Mouse (Mus musculus): ENCODE measurements at regions not wholly inside any gene's neighbourhood (a gene's known extent, or its start where the extent isn't known, plus 50 kb on each side); places are given as distances from the start of the nearest gene placed in this dataset.
A peak's percentile ranks its signal among the peaks of the same experiment; 100 is the strongest.

DNA sequence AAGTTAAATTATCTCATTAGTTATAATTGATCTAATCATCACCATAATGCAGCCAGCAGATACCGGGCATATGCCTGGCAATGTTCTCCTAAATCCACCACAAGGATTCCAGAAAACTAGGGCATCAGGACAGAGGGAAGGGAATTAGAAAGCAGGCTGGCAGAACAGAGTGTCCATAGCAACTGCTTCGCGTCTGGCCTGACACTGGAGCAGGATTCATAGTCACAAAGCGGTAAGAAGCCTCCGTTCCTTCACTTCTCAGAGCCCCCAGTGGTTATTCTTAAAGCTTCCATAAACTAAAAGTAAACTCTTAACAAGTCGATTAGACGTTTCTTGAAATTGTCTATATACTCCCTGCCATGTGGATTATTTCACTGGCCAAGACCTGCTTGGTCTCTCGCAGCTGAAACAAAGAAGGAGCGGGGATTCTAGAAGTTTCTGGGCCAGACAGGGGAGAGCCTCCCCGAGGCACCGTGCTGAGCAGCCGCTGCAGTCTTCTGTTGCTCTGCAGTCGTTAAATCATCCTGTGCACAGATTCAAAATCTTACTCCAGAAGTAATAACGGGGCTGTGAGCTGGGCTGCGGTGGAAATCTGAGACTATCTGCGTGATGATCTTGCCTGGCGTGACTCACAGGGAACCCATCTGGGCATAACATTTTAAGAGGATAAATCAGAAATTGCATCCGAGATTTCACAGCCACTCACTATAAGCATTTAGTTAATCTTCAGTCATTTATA is 144.2 kb upstream of the Map3k7 start:
- Histone ChIP-seq H3K4me1 (ENCODE audit: control insufficient read depth, insufficient read depth, low read length) (peaks cover 3% of the 10 kb centered on the region; the same call in 1 of the 2 replicates), H3K36me3 (ENCODE audit: control insufficient read depth, insufficient read depth, low read length) (no peaks in the 10 kb centered on the region), H3K79me2 (ENCODE audit: control insufficient read depth, insufficient read depth, low read length) (no peaks in the 10 kb centered on the region), H3K4me3 (ENCODE audit: insufficient read depth, low read depth, low read length) (no peak overlapping the region), H3K27me3 (ENCODE audit: control insufficient read depth, insufficient read depth, low read length) (no peaks in the 10 kb centered on the region), H3K27ac (replicated peaks; ENCODE audit: insufficient read depth, low read depth, low read length) (no peak overlapping the region), H3K9ac (ENCODE audit: low read depth, low read length) (no peak overlapping the region)
- WGBS, result 87% methylated on average over 18 of the region's 18 CpGs
- DNase-seq (ENCODE audit: extremely low read depth, low read depth, low spot score), result no peak
- TF ChIP-seq POLR2A (IDR thresholded peaks at IDR 0.05; ENCODE audit: extremely low read depth, insufficient read depth, low read length), result no peak
- no peak for TF ChIP-seq CTCF (IDR thresholded peaks at IDR 0.05; ENCODE audit: low read depth, low read length)

DNA sequence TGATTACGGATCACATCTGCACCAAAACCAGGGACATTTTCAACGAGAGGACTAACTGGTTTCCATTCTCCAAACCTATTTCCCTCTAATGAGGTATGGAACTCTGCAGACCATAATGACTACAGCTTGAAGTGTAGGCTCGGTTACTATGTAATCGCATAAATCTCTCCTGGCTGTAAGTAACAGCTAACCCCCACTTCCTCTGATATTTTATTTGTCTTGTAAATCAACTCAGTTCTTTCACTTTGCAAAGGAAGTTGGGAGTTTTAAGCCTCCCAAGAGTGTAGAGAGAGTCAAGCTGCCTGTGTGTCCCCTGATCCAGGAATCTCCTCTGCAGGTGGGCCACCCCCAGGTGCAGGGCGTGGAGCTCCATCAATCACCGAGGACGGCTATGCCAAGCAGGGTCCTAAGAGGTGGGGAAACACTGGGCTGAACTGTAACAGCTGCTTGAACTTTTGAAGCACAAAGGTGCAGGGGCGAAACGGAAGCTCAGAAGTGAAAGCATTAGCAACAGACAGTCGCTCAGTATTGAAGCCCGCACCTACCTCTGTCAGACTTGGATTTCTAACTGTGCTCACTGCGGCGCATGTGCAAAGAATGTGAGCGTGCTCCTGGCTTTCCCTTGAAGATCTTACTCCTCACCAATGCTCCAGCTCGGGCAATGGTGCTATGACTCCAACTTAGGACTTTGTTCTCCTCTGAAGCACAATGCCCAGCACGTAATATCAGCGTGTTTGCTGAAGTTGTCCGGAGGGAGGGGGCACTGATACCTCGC is 140.1 kb upstream of the Map3k7 start:
- no peak overlapping the region for H3K27ac ChIP-seq (replicated peaks; ENCODE audit: insufficient read depth, low read depth, low read length)
- no peaks in the 10 kb centered on the region for H3K36me3 ChIP-seq (ENCODE audit: control insufficient read depth, insufficient read depth, low read length)
- WGBS, result 38% methylated on average over 19 of the region's 19 CpGs
- H3K27me3 ChIP-seq (ENCODE audit: control insufficient read depth, insufficient read depth, low read length), result no peaks in the 10 kb centered on the region
- TF ChIP-seq POLR2A (IDR thresholded peaks at IDR 0.05; ENCODE audit: extremely low read depth, insufficient read depth, low read length) (no peak), CTCF (IDR thresholded peaks at IDR 0.05; ENCODE audit: low read depth, low read length) (no peak)
- H3K4me3 ChIP-seq (ENCODE audit: insufficient read depth, low read depth, low read length), result peak overlapping the region; percentile 1; the same call in 1 of the 2 replicates
- peaks cover 3% of the 10 kb centered on the region; the same call in 1 of the 2 replicates for H3K4me1 ChIP-seq (ENCODE audit: control insufficient read depth, insufficient read depth, low read length)
- H3K9ac ChIP-seq (ENCODE audit: low read depth, low read length), result no peak overlapping the region
- DNase-seq (ENCODE audit: extremely low read depth, low read depth, low spot score), result peak; percentile 12
- H3K79me2 ChIP-seq (ENCODE audit: control insufficient read depth, insufficient read depth, low read length), result no peaks in the 10 kb centered on the region

DNA sequence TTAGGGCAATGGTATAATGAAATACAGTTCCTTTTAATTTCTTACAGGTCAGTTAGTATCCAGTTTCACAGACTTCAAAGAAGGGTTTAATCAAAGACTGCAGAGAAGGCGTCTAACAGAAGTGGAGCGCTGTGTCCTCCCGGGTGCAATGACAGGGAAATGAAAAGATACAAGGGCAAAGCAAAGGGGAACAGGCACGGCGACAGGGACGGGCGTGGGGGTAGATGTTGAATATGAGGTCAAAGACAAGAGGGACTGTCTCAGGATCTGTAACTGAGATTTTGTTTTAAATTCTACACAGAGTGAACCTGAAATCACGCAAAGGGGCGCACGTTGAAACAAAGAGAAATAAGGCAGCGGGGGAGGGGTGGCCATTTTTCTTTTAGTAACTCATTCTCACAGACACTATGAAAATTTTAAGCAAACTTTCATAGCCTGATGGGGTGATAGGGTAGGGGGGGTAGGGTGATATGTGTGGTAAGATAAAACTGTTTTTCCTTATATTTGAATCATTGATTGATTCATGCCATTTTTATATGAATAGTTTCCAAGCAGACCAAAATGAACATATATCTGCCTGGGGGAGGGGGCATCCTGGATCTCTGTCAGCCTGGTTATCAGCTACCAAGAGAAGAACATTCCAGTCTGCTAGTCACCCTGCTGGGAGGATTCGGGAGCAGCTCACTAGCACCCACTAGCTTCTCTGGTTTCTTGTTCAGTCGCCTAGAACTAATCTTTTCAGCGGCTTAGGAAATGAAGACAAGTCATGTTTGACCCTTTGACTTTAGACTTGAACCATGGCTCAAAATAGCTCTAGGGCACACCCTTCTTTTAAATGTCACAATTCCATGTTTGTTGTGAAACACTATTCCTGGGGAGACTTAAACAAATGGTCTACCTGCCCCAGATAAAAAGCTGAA is 139.1 kb upstream of the Map3k7 start:
- no peak overlapping the region for H3K4me3 ChIP-seq (ENCODE audit: insufficient read depth, low read depth, low read length)
- WGBS, result 61% methylated on average over 14 of the region's 14 CpGs

DNA sequence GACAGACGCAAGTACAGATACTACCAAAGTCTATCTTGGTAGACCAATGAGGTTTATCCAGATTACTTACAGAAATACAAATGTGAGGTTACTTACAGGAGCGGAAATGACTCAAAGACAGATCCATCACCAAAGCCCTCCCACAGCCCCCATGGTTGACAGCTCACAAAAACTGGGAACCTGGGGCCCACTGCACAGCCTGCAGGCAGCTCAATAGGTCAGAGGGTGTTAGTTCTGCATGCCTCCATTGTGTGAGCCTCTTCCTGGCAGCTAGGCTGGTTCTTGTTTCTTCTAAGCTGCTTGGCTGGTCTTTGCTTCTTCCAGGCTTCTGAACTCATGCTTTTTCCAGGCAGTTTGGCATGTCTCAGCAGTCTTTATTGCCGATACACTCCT is 138.5 kb upstream of the Map3k7 start:
- 77% methylated on average over 3 of the region's 3 CpGs for WGBS
- Histone ChIP-seq H3K27me3 (ENCODE audit: control insufficient read depth, insufficient read depth, low read length) (no peaks in the 10 kb centered on the region), H3K79me2 (ENCODE audit: control insufficient read depth, insufficient read depth, low read length) (no peaks in the 10 kb centered on the region), H3K27ac (replicated peaks; ENCODE audit: insufficient read depth, low read depth, low read length) (no peak overlapping the region), H3K9ac (ENCODE audit: low read depth, low read length) (no peak overlapping the region), H3K4me1 (ENCODE audit: control insufficient read depth, insufficient read depth, low read length) (peaks cover 3% of the 10 kb centered on the region; the same call in 1 of the 2 replicates), H3K4me3 (ENCODE audit: insufficient read depth, low read depth, low read length) (no peak overlapping the region), H3K36me3 (ENCODE audit: control insufficient read depth, insufficient read depth, low read length) (no peaks in the 10 kb centered on the region)
- DNase-seq (ENCODE audit: extremely low read depth, low read depth, low spot score), result no peak
- no peak for TF ChIP-seq CTCF (IDR thresholded peaks at IDR 0.05; ENCODE audit: low read depth, low read length)
- TF ChIP-seq POLR2A (IDR thresholded peaks at IDR 0.05; ENCODE audit: extremely low read depth, insufficient read depth, low read length), result no peak

More for the DNA sequence above, 139.1 kb upstream of the Map3k7 start:
- H3K36me3 ChIP-seq (ENCODE audit: control insufficient read depth, insufficient read depth, low read length), result no peaks in the 10 kb centered on the region
- H3K27ac ChIP-seq (replicated peaks; ENCODE audit: insufficient read depth, low read depth, low read length), result no peak overlapping the region
- no peak for TF ChIP-seq POLR2A (IDR thresholded peaks at IDR 0.05; ENCODE audit: extremely low read depth, insufficient read depth, low read length)
- no peak for TF ChIP-seq CTCF (IDR thresholded peaks at IDR 0.05; ENCODE audit: low read depth, low read length)
- peak; percentile 36 for DNase-seq (ENCODE audit: extremely low read depth, low read depth, low spot score)
- no peaks in the 10 kb centered on the region for H3K79me2 ChIP-seq (ENCODE audit: control insufficient read depth, insufficient read depth, low read length)
- H3K4me1 ChIP-seq (ENCODE audit: control insufficient read depth, insufficient read depth, low read length), result peaks cover 3% of the 10 kb centered on the region; the same call in 1 of the 2 replicates
- no peaks in the 10 kb centered on the region for H3K27me3 ChIP-seq (ENCODE audit: control insufficient read depth, insufficient read depth, low read length)
- H3K9ac ChIP-seq (ENCODE audit: low read depth, low read length), result no peak overlapping the region

DNA sequence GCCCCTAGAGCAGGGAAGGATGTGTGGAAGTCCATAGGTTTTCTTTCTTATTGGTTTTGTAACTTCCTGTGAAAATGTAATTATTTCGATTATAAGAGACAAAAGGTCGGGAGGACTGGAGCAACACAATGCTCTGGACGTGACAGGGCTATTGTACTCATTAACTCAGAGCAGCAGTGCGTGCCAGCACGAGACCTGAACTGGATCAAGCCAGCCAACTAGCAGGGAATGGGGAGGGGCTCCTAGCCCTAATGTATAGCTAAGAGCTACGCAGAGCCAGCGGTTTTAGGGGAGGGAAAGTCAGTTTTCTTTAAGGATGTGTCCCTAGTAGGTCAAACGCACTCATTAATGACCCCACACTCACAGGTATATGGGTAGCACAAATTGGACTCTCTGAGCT is 137.2 kb upstream of the Map3k7 start:
- Histone ChIP-seq H3K79me2 (ENCODE audit: control insufficient read depth, insufficient read depth, low read length) (no peaks in the 10 kb centered on the region), H3K4me3 (ENCODE audit: insufficient read depth, low read depth, low read length) (no peak overlapping the region), H3K27ac (replicated peaks; ENCODE audit: insufficient read depth, low read depth, low read length) (no peak overlapping the region), H3K9ac (ENCODE audit: low read depth, low read length) (no peak overlapping the region), H3K36me3 (ENCODE audit: control insufficient read depth, insufficient read depth, low read length) (no peaks in the 10 kb centered on the region), H3K4me1 (ENCODE audit: control insufficient read depth, insufficient read depth, low read length) (peaks cover 3% of the 10 kb centered on the region; the same call in 1 of the 2 replicates), H3K27me3 (ENCODE audit: control insufficient read depth, insufficient read depth, low read length) (no peaks in the 10 kb centered on the region)
- 88% methylated on average over 8 of the region's 8 CpGs for WGBS
- TF ChIP-seq POLR2A (IDR thresholded peaks at IDR 0.05; ENCODE audit: extremely low read depth, insufficient read depth, low read length) (no peak), CTCF (IDR thresholded peaks at IDR 0.05; ENCODE audit: low read depth, low read length) (no peak)
- DNase-seq (ENCODE audit: extremely low read depth, low read depth, low spot score), result no peak
